Mouse (Mus musculus) gastrocnemius, postnatal 25 days (tissue): Measurements from ENCODE around the gene Cnnm2. TPM values are rescaled to one million over a fixed set of nuclear protein-coding genes. Genes with fewer than 3 reads are reported as not detected.
"Not testable (repeated sequence)": the region's sequence is repeated elsewhere in the genome, so short reads cannot be mapped to it uniquely, and the experiment has no call there.

Experiments used
- DNase-seq: peaks from one replicate; pipeline ENCODE4 v3.0.0; 2022
- total RNA-seq, 2 experiments: library from RNA; stranded (reverse); gene quantifications; 1 replicate in 1 of 2; 2 replicates in 1 of 2; pipeline ENCODE4 v1.2.3; 2021

Cnnm2 gene
- total RNA-seq, 2 experiments from 2014 or later: 3.2 to 3.4 TPM

GRCm38 (mm10) chr19:46760375-46761160 is 828 bp upstream of the Cnnm2 start:
- peak; percentile 80 for DNase-seq

DNA sequence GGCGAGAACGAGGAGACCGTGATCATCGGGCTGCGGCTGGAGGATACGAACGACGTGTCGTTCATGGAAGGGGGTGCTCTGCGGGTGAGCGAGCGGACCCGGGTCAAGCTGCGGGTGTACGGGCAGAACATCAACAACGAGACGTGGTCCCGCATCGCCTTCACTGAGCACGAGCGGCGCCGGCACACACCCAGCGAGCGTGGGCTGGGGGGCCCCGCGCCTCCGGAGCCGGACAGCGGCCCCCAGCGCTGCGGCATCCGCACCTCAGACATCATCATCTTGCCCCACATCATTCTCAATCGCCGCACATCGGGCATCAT is 535 bp downstream of the Cnnm2 start:
- no peak for DNase-seq

- peak; percentile 29 for DNase-seq
Measured at GRCm38 (mm10) chr19:46762291-46762991, 1.0 kb downstream of the Cnnm2 start.

DNA sequence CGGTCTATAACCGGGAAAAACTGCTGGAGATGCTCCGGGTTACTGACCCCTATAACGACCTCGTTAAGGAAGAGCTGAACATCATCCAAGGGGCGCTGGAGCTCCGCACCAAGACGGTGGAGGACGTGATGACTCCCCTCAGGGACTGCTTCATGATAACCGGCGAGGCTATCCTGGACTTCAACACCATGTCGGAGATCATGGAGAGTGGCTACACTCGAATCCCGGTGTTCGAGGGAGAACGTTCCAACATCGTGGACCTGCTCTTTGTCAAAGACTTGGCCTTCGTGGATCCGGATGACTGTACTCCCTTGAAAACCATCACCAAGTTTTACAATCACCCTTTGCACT is 1.6 kb downstream of the Cnnm2 start:
- DNase-seq: no peak

GRCm38 (mm10) chr19:46763356-46763755 is 2.0 kb downstream of the Cnnm2 start:
- DNase-seq: no peak

GRCm38 (mm10) chr19:46763932-46764762 is 2.8 kb downstream of the Cnnm2 start:
- DNase-seq: no peak

DNA sequence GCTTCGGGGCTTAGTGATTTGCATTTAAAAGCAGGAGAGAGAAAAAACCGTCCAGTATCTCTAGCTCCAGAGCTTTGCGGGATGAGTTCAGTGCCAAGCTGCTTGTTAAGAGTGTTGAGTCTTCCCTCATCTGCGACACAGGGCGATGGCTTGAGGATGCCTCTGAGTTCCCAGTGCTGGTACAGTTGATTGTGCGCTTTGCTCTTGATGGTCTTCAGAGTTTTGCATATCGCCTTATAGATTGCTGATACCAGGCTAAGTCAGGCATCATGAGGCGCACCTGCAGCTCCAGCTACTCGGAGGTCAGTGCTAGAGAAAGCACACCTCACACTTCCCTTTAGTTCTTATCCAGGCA is 3.3 kb downstream of the Cnnm2 start:
- DNase-seq: no peak

DNA sequence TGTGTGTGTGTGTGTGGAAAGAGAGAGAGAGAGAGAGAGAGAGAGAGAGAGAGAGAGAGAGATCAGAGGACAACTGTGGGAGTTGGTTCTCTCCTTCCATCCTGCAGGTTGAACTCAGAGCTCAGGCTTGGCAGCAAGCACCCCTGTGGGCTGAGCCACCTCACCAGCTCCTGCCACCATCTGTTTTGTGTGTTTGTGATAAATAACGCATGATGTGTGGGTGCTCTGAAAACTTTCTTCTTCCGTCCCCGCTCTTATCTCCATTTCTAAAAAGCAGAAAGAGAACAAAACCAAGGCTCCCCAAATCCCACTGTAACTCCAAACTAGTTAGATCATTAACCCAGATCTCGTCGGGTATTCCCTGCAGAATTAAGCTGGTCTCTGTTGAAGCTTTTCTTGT is 4.7 kb downstream of the Cnnm2 start:
- DNase-seq: no peak

GRCm38 (mm10) chr19:46769759-46770158 is 8.4 kb downstream of the Cnnm2 start:
- DNase-seq: no peak

DNA sequence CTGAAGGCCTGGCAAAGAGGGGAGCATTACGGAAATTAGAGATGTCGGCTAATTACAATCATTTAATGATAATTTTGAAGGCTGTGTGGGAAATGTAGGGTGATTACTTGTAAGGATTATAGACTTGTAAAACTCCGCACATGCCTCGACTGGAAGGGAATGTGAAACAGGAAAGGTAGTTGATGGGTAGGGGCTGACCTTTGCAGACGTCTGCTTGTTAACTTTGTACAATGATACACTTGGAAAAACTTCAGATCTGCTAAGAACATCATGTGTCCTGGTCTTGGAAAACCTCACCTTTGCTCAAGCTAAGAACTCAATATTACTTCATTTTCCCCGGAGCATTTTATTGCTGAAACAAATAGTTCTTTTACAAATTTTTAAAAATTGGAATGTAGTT is 10.4 kb downstream of the Cnnm2 start:
- DNase-seq: no peak

DNA sequence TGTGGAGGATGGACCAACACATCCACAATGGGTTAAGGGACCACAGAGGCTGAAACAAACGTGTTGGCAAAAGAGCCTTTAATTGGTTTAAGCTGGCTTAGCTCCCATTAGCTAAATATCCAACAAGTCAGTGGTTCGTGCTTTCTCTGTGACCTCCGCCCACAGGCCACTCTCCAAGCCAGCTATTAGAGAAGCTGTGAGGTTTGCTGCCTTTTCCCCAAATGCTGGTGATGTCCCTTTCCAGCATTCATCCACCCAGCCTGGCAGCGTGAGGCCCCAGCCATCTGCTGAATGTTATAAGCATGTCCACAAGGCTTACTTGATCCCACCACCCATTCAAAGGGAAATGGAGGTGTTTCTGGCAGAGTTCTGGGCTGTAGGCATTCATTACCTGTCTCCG is 15.0 kb downstream of the Cnnm2 start:
- no peak for DNase-seq

DNA sequence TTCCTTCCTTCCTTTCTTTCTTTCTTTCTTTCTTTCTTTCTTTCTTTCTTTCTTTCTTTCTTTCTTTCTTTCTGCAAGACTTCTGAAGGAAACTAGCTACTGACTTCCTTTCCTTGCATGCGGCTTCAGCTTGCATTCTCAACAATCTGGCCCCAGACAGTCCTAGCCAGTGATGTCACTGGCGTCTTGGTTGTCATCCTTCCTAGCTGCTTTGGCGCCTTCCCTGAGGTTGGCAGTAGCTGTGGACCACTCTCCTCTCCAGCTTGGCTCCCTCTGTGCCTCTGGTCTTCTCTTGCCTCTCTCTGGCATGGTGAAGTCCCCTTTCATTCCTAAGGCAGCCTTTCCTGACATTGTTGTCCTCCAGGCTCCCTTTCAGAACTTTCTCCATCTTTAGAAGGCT is 15.5 kb downstream of the Cnnm2 start:
- DNase-seq: no peak

GRCm38 (mm10) chr19:46777928-46778680 is 16.7 kb downstream of the Cnnm2 start:
- no peak for DNase-seq

- not testable (repeated sequence) for DNase-seq
Measured at GRCm38 (mm10) chr19:46779130-46779529, 17.7 kb downstream of the Cnnm2 start.

- DNase-seq: no peak
Measured at GRCm38 (mm10) chr19:46784038-46784437, 22.6 kb downstream of the Cnnm2 start.

DNA sequence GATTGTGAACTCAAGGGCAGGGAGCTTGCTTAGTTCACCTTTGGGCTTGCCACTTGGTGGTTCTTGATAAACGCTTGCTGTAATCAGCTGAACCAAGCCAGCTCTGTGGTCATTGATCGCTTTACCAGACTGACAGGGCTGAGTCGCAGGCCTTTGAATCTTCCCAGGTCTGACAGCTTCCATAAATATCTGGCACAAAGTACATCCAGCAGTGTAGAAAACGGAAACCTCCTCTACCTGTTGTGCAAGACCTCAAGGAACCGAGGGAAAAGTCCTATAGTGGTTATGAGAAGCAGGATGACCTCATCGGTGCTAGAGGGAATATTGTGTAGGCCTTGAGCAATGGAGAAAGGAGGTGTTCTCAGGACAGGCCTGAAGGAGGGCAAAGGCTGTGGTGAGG is 23.1 kb downstream of the Cnnm2 start:
- DNase-seq: no peak

GRCm38 (mm10) chr19:46785633-46786032 is 24.2 kb downstream of the Cnnm2 start:
- no peak for DNase-seq

- DNase-seq: no peak
Measured at GRCm38 (mm10) chr19:46789782-46790181, 28.4 kb downstream of the Cnnm2 start.

DNA sequence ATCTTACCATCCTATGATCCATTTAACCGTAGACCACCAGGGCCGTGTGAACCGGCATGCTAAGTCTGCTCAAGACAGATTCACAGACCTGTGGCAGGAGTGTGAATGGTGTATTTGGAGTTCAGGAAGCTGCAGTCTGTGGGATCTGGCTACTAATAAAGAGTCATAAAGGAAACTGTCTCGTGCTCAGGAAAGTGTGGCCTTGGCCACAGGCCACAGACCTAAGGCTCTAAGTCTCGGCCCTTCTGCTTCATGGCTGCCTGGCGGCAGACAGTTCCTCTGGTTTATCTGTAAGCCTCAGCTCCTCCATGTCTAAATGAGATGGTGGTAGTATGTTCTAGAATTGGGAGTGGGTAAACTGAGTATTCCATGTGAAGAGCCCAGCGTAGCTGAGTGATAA is 30.0 kb downstream of the Cnnm2 start:
- no peak for DNase-seq

DNA sequence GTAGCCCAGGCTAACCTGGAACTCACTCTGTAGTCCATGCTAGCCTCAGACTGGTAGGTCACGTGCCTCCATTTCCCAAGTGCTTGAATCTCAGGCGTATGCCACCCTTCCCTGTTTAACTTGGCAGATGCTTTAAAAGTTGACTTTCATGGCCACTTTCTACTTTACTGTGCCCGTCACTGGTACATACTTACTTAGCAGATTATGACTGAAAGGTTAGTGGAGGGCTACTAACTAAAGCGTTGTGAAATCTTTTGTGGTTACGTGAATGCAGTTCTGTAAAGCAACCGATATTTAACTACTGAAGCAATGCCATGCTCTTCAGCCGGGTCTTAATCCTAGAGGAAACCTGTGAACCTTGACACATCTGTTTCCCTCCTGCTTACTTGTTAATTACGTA is 30.5 kb downstream of the Cnnm2 start:
- no peak for DNase-seq

- DNase-seq: no peak
Measured at GRCm38 (mm10) chr19:46792480-46792879, 31.1 kb downstream of the Cnnm2 start.

GRCm38 (mm10) chr19:46794181-46794580 is 32.8 kb downstream of the Cnnm2 start:
- no peak for DNase-seq
